Mouse (Mus musculus) cerebellum, postnatal 25 days (tissue): ENCODE measurements around the gene Cemip2.
A peak's percentile ranks its signal among the peaks of the same experiment; 100 is the strongest.

ENCODE experiments used
- DNase-seq, 2 experiments: peaks; one replicate each; pipeline ENCODE4 v3.0.0; 2021; ENCODE audit warnings: mixed read lengths in 2 of 2

Gene Cemip2

GRCm38 (mm10) chr19:21778147-21778917, at the start of gene Cemip2:
Cemip2 (plus strand) TSS chr19:21778342.
- DNase-seq, result peak; percentile 98 to 100

- no peak for DNase-seq
Measured at GRCm38 (mm10) chr19:21728342-21728741, 49.8 kb upstream of the Cemip2 start.

- DNase-seq, result no peak
Measured at GRCm38 (mm10) chr19:21731887-21732286, 46.3 kb upstream of the Cemip2 start.

- no peak for DNase-seq
Measured at GRCm38 (mm10) chr19:21733176-21733575, 45.0 kb upstream of the Cemip2 start.

- DNase-seq, result peak; percentile 55 to 81
Measured at GRCm38 (mm10) chr19:21734112-21734511, 44.0 kb upstream of the Cemip2 start.

GRCm38 (mm10) chr19:21737446-21737845, 40.7 kb upstream of the Cemip2 start:
- DNase-seq, result peak; percentile 31 to 44

- DNase-seq, result peak; percentile 74 to 84
Measured at GRCm38 (mm10) chr19:21737881-21738590, 40.1 kb upstream of the Cemip2 start.

GRCm38 (mm10) chr19:21738591-21739280, 39.4 kb upstream of the Cemip2 start:
- peak in 1 of 2 experiments; percentile 62 for DNase-seq

GRCm38 (mm10) chr19:21742138-21742537, 36.0 kb upstream of the Cemip2 start:
- DNase-seq, result peak; percentile 97 to 99

- peak; percentile 58 to 69 for DNase-seq
Measured at GRCm38 (mm10) chr19:21745586-21745985, 32.6 kb upstream of the Cemip2 start.

- peak; percentile 77 to 85 for DNase-seq
Measured at GRCm38 (mm10) chr19:21747356-21747755, 30.8 kb upstream of the Cemip2 start.

GRCm38 (mm10) chr19:21750154-21750553, 28.0 kb upstream of the Cemip2 start:
- DNase-seq, result no peak

GRCm38 (mm10) chr19:21761676-21762075, 16.5 kb upstream of the Cemip2 start:
- DNase-seq, result peak in 1 of 2 experiments; percentile 53

GRCm38 (mm10) chr19:21764013-21764412, 14.1 kb upstream of the Cemip2 start:
- no peak for DNase-seq

- DNase-seq, result no peak
Measured at GRCm38 (mm10) chr19:21764738-21765137, 13.4 kb upstream of the Cemip2 start.

GRCm38 (mm10) chr19:21767500-21768045, 10.6 kb upstream of the Cemip2 start:
- DNase-seq, result no peak

- no peak for DNase-seq
Measured at GRCm38 (mm10) chr19:21769796-21770195, 8.3 kb upstream of the Cemip2 start.

GRCm38 (mm10) chr19:21771586-21771985, 6.6 kb upstream of the Cemip2 start:
- no peak for DNase-seq

GRCm38 (mm10) chr19:21773621-21774020, 4.5 kb upstream of the Cemip2 start:
- DNase-seq, result no peak

GRCm38 (mm10) chr19:21775629-21776028, 2.5 kb upstream of the Cemip2 start:
- DNase-seq, result no peak

- DNase-seq, result no peak
Measured at GRCm38 (mm10) chr19:21776671-21777070, 1.5 kb upstream of the Cemip2 start.

- peak; percentile 49 to 64 for DNase-seq
Measured at GRCm38 (mm10) chr19:21777171-21777731, 891 bp upstream of the Cemip2 start.

- peak; percentile 44 to 54 for DNase-seq
Measured at GRCm38 (mm10) chr19:21779106-21779505, 964 bp downstream of the Cemip2 start.
